Mouse (Mus musculus): Measurements from ENCODE around the gene Slc7a11. TPM values are rescaled to one million over a fixed set of nuclear protein-coding genes. Genes with fewer than 3 reads are reported as not detected.

Slc7a11 gene
- polyA plus RNA-seq, 1 experiment, result 0.02 TPM

- no peak for TF ChIP-seq GATA1 (IDR thresholded peaks at IDR 0.05; ENCODE audit: low read length)
Measured at GRCm38 (mm10) chr3:50421480-50422277, 21.7 kb downstream of the Slc7a11 start.

GRCm38 (mm10) chr3:50419161-50419560 lies 24.3 kb downstream of the Slc7a11 start:
- TF ChIP-seq GATA1 (IDR thresholded peaks at IDR 0.05; ENCODE audit: low read length), result no peak

- no peak for TF ChIP-seq GATA1 (IDR thresholded peaks at IDR 0.05; ENCODE audit: low read length)
Measured at GRCm38 (mm10) chr3:50406771-50407170, 36.6 kb downstream of the Slc7a11 start.

GRCm38 (mm10) chr3:50405915-50406314 lies 37.5 kb downstream of the Slc7a11 start:
- no peak for TF ChIP-seq GATA1 (IDR thresholded peaks at IDR 0.05; ENCODE audit: low read length)

- no peak for TF ChIP-seq GATA1 (IDR thresholded peaks at IDR 0.05; ENCODE audit: low read length)
Measured at GRCm38 (mm10) chr3:50388786-50389185, 54.6 kb downstream of the Slc7a11 start.

- no peak for TF ChIP-seq GATA1 (IDR thresholded peaks at IDR 0.05; ENCODE audit: low read length)
Measured at GRCm38 (mm10) chr3:50388288-50388687, 55.1 kb downstream of the Slc7a11 start.

GRCm38 (mm10) chr3:50387280-50387679 lies 56.1 kb downstream of the Slc7a11 start:
- TF ChIP-seq GATA1 (IDR thresholded peaks at IDR 0.05; ENCODE audit: low read length), result no peak

GRCm38 (mm10) chr3:50386561-50387221 lies 56.7 kb downstream of the Slc7a11 start:
- TF ChIP-seq GATA1 (IDR thresholded peaks at IDR 0.05; ENCODE audit: low read length), result no peak

- TF ChIP-seq GATA1 (IDR thresholded peaks at IDR 0.05; ENCODE audit: low read length), result no peak
Measured at GRCm38 (mm10) chr3:50386066-50386465, 57.3 kb downstream of the Slc7a11 start.

- TF ChIP-seq GATA1 (IDR thresholded peaks at IDR 0.05; ENCODE audit: low read length), result no peak
Measured at GRCm38 (mm10) chr3:50382729-50383128, 60.7 kb downstream of the Slc7a11 start.

GRCm38 (mm10) chr3:50381861-50382693 lies 61.3 kb downstream of the Slc7a11 start:
- no peak for TF ChIP-seq GATA1 (IDR thresholded peaks at IDR 0.05; ENCODE audit: low read length)

GRCm38 (mm10) chr3:50381160-50381860 lies 62.1 kb downstream of the Slc7a11 start:
- TF ChIP-seq GATA1 (IDR thresholded peaks at IDR 0.05; ENCODE audit: low read length), result no peak

GRCm38 (mm10) chr3:50379942-50380341 lies 63.5 kb downstream of the Slc7a11 start:
- TF ChIP-seq GATA1 (IDR thresholded peaks at IDR 0.05; ENCODE audit: low read length), result no peak

GRCm38 (mm10) chr3:50375477-50375876 lies 67.9 kb downstream of the Slc7a11 start:
- no peak for TF ChIP-seq GATA1 (IDR thresholded peaks at IDR 0.05; ENCODE audit: low read length)

- no peak for TF ChIP-seq GATA1 (IDR thresholded peaks at IDR 0.05; ENCODE audit: low read length)
Measured at GRCm38 (mm10) chr3:50369791-50370190, 73.6 kb downstream of the Slc7a11 start.

Measured in G1E-ER4 (cell line).